Mouse (Mus musculus): ENCODE measurements around the gene Scrt2. TPM values are rescaled to one million over a fixed set of nuclear protein-coding genes. Genes with fewer than 3 reads are reported as not detected.
"Not testable (repeated sequence)": the region's sequence is repeated elsewhere in the genome, so short reads cannot be mapped to it uniquely, and the experiment has no call there.

The Scrt2 gene
- total RNA-seq, 2 experiments from 2014 or later = 24.4 to 25.4 TPM

GRCm38 (mm10) chr2:152057252-152057563, 24.1 kb upstream of the Scrt2 start:
- no peak for TF ChIP-seq CTCF (conservative IDR thresholded peaks at IDR 0.05)
- DNase-seq (ENCODE audit: low spot score in 2 of 2) = no peak
- H3K4me3 ChIP-seq = no peak overlapping the region
- H3K27ac ChIP-seq = no peak overlapping the region

- not testable (repeated sequence) for H3K27ac ChIP-seq; DNase-seq (ENCODE audit: low spot score in 2 of 2); H3K4me3 ChIP-seq
Observed at GRCm38 (mm10) chr2:152062817-152063216, 18.5 kb upstream of the Scrt2 start.

- Histone ChIP-seq H3K4me3 (no peak overlapping the region), H3K27ac (no peak overlapping the region)
- no peak for DNase-seq (ENCODE audit: low spot score in 2 of 2)
- no peak for TF ChIP-seq CTCF (conservative IDR thresholded peaks at IDR 0.05)
Observed at GRCm38 (mm10) chr2:152068660-152069433, 12.5 kb upstream of the Scrt2 start.

GRCm38 (mm10) chr2:152069434-152069786, 11.9 kb upstream of the Scrt2 start:
- TF ChIP-seq CTCF (conservative IDR thresholded peaks at IDR 0.05) = no peak

GRCm38 (mm10) chr2:152069941-152070340, 11.4 kb upstream of the Scrt2 start:
- DNase-seq (ENCODE audit: low spot score in 2 of 2) = no peak
- TF ChIP-seq CTCF (conservative IDR thresholded peaks at IDR 0.05) = no peak
- no peak overlapping the region for H3K4me3 ChIP-seq
- H3K27ac ChIP-seq = no peak overlapping the region

More at GRCm38 (mm10) chr2:152069434-152069786, 11.9 kb upstream of the Scrt2 start:
- H3K27ac ChIP-seq = no peak overlapping the region
- H3K4me3 ChIP-seq = no peak overlapping the region
- DNase-seq (ENCODE audit: low spot score in 2 of 2) = no peak

- no peak for DNase-seq (ENCODE audit: low spot score in 2 of 2)
- Histone ChIP-seq H3K4me3 (no peak overlapping the region), H3K27ac (no peak overlapping the region)
- no peak for TF ChIP-seq CTCF (conservative IDR thresholded peaks at IDR 0.05)
Observed at GRCm38 (mm10) chr2:152074521-152074920, 6.8 kb upstream of the Scrt2 start.

GRCm38 (mm10) chr2:152075294-152075889, 5.9 kb upstream of the Scrt2 start:
- Histone ChIP-seq H3K4me3 (no peak overlapping the region), H3K27ac (no peak overlapping the region)
- TF ChIP-seq CTCF (conservative IDR thresholded peaks at IDR 0.05) = no peak
- DNase-seq (ENCODE audit: low spot score in 2 of 2) = peak in 1 of 2 experiments; percentile 58

- no peak for TF ChIP-seq CTCF (conservative IDR thresholded peaks at IDR 0.05)
- no peak for DNase-seq (ENCODE audit: low spot score in 2 of 2)
- Histone ChIP-seq H3K4me3 (no peak overlapping the region), H3K27ac (no peak overlapping the region)
Observed at GRCm38 (mm10) chr2:152077337-152077736, 4.0 kb upstream of the Scrt2 start.

GRCm38 (mm10) chr2:152081641-152082448, 516 bp downstream of the Scrt2 start:
- H3K4me3 ChIP-seq = peak overlapping the region; percentile 51
- TF ChIP-seq CTCF (conservative IDR thresholded peaks at IDR 0.05) = no peak
- DNase-seq (ENCODE audit: low spot score in 2 of 2) = peak in 1 of 2 experiments; percentile 63
- H3K27ac ChIP-seq = peak overlapping the region; percentile 93

- Histone ChIP-seq H3K4me3 (peak overlapping the region; percentile 51), H3K27ac (peak overlapping the region; percentile 93)
- no peak for TF ChIP-seq CTCF (conservative IDR thresholded peaks at IDR 0.05)
- DNase-seq (ENCODE audit: low spot score in 2 of 2) = no peak
Observed at GRCm38 (mm10) chr2:152082456-152083285, 1.3 kb downstream of the Scrt2 start.

- H3K27ac ChIP-seq = peak overlapping the region; percentile 57; the same call in 1 of the 2 replicates
- TF ChIP-seq CTCF (conservative IDR thresholded peaks at IDR 0.05) = no peak
- DNase-seq (ENCODE audit: low spot score in 2 of 2) = no peak
Observed at GRCm38 (mm10) chr2:152083411-152083810, 2.1 kb downstream of the Scrt2 start.

GRCm38 (mm10) chr2:152084298-152084697, 3.0 kb downstream of the Scrt2 start:
- Histone ChIP-seq H3K4me3 (peak overlapping the region; percentile 40), H3K27ac (peak overlapping the region; percentile 57; the same call in 1 of the 2 replicates)
- TF ChIP-seq CTCF (conservative IDR thresholded peaks at IDR 0.05) = no peak
- DNase-seq (ENCODE audit: low spot score in 2 of 2) = no peak

More at GRCm38 (mm10) chr2:152083411-152083810, 2.1 kb downstream of the Scrt2 start:
- H3K4me3 ChIP-seq = peak overlapping the region; percentile 40
